Mouse (Mus musculus): Measurements from ENCODE around the gene Cpeb4.
A peak's percentile ranks its signal among the peaks of the same experiment; 100 is the strongest.

Cpeb4 gene

GRCm38 (mm10) chr11:31846771-31847468, 25.1 kb upstream of the Cpeb4 start:
- peak; percentile 44 for DNase-seq (ENCODE audit: low spot score)

GRCm38 (mm10) chr11:31847469-31847805, 24.6 kb upstream of the Cpeb4 start:
- DNase-seq (ENCODE audit: low spot score) = no peak

GRCm38 (mm10) chr11:31848725-31849124, 23.3 kb upstream of the Cpeb4 start:
- DNase-seq (ENCODE audit: low spot score) = no peak

GRCm38 (mm10) chr11:31850156-31850775, 21.7 kb upstream of the Cpeb4 start:
- DNase-seq (ENCODE audit: low spot score) = no peak

- no peak for DNase-seq (ENCODE audit: low spot score)
Observed at GRCm38 (mm10) chr11:31850995-31851394, 21.0 kb upstream of the Cpeb4 start.

- DNase-seq (ENCODE audit: low spot score) = no peak
Observed at GRCm38 (mm10) chr11:31851702-31852560, 20.1 kb upstream of the Cpeb4 start.

GRCm38 (mm10) chr11:31854955-31855354, 17.1 kb upstream of the Cpeb4 start:
- peak; percentile 44 for DNase-seq (ENCODE audit: low spot score)

- DNase-seq (ENCODE audit: low spot score) = no peak
Observed at GRCm38 (mm10) chr11:31857479-31857878, 14.5 kb upstream of the Cpeb4 start.

- no peak for DNase-seq (ENCODE audit: low spot score)
Observed at GRCm38 (mm10) chr11:31861149-31861890, 10.7 kb upstream of the Cpeb4 start.

GRCm38 (mm10) chr11:31867976-31868375, 4.0 kb upstream of the Cpeb4 start:
- DNase-seq (ENCODE audit: low spot score) = no peak

GRCm38 (mm10) chr11:31870285-31871010, 1.6 kb upstream of the Cpeb4 start:
- DNase-seq (ENCODE audit: low spot score) = peak; percentile 100

GRCm38 (mm10) chr11:31871135-31871541, 873 bp upstream of the Cpeb4 start:
- peak; percentile 51 for DNase-seq (ENCODE audit: low spot score)

- peak; percentile 24 for DNase-seq (ENCODE audit: low spot score)
Observed at GRCm38 (mm10) chr11:31872546-31873261, 693 bp downstream of the Cpeb4 start.

- DNase-seq (ENCODE audit: low spot score) = no peak
Observed at GRCm38 (mm10) chr11:31874071-31874470, 2.1 kb downstream of the Cpeb4 start.

- DNase-seq (ENCODE audit: low spot score) = no peak
Observed at GRCm38 (mm10) chr11:31883671-31884070, 11.7 kb downstream of the Cpeb4 start.

GRCm38 (mm10) chr11:31885765-31886164, 13.8 kb downstream of the Cpeb4 start:
- no peak for DNase-seq (ENCODE audit: low spot score)

GRCm38 (mm10) chr11:31888229-31888628, 16.2 kb downstream of the Cpeb4 start:
- DNase-seq (ENCODE audit: low spot score) = no peak

GRCm38 (mm10) chr11:31892152-31892551, 20.1 kb downstream of the Cpeb4 start:
- no peak for DNase-seq (ENCODE audit: low spot score)

GRCm38 (mm10) chr11:31893639-31894038, 21.6 kb downstream of the Cpeb4 start:
- DNase-seq (ENCODE audit: low spot score) = no peak

- DNase-seq (ENCODE audit: low spot score) = no peak
Observed at GRCm38 (mm10) chr11:31896065-31896792, 24.2 kb downstream of the Cpeb4 start.

All from layer of hippocampus, adult 11-12 months (tissue).